Mouse (Mus musculus) small intestine, adult 2 months (tissue): ENCODE measurements at regions not wholly inside any gene's neighbourhood (a gene's known extent, or its start where the extent isn't known, plus 50 kb on each side); places are given as distances from the start of the nearest gene placed in this dataset.

Experiments used
- H3K27ac ChIP-seq: fragments of 200-500 bp; 2 replicates; pipeline ENCODE4 v1.5.1; 2012; ENCODE audit warnings: low read depth, low read length, control low read depth, inconsistent platforms; ENCODE audit not compliant: insufficient read depth
- H3K27me3 ChIP-seq: fragments of 200-500 bp; 2 replicates; pipeline ENCODE4 v1.6.1; 2012; ENCODE audit warnings: mild to moderate bottlenecking, moderate library complexity, low read length, inconsistent platforms; ENCODE audit not compliant: control insufficient read depth, insufficient read depth
- H3K36me3 ChIP-seq: fragments of 200-500 bp; 2 replicates; pipeline ENCODE4 v1.6.1; 2012; ENCODE audit warnings: mild to moderate bottlenecking, low read length, control low read depth, inconsistent platforms; ENCODE audit not compliant: control insufficient read depth, insufficient read depth
- H3K4me1 ChIP-seq: fragments of 200-500 bp; 2 replicates; pipeline ENCODE4 v1.6.1; 2012; ENCODE audit warnings: low read length, inconsistent platforms, mixed read lengths; ENCODE audit not compliant: control insufficient read depth, insufficient read depth, insufficient read length
- H3K4me3 ChIP-seq: fragments of 200-500 bp; 2 replicates; pipeline ENCODE4 v1.5.1; 2012; ENCODE audit warnings: low read depth, mild to moderate bottlenecking, control low read depth, inconsistent platforms, low read length, moderate library complexity
- CTCF ChIP-seq: fragments of 200-500 bp; IDR thresholded peaks from 2 replicates; pipeline ENCODE4 v1.5.1; 2012; ENCODE audit warnings: low read depth, mild to moderate bottlenecking, control low read depth, inconsistent platforms, low read length, moderate library complexity, mixed read lengths; ENCODE audit not compliant: insufficient replicate concordance, insufficient read length; ENCODE audit errors: extremely low read depth
- POLR2A ChIP-seq: fragments of 200-500 bp; IDR thresholded peaks from 2 replicates; pipeline ENCODE4 v1.6.1; 2012; ENCODE audit warnings: low read depth, mild to moderate bottlenecking, control low read depth, inconsistent platforms, low read length, moderate library complexity
- WGBS: fragments of 180-500 bp; shearing (Covaris S2); methylation state at CpG from one replicate; pipeline ENCODE4 v1.1.7; 2018; 5-methylcytosine and 5-hydroxymethylcytosine counted together

GRCm38 (mm10) chr4:58681926-58682325 is 105.6 kb downstream of the Olfr267 start:
- H3K27me3 ChIP-seq: no peaks in the 10 kb centered on the region
- WGBS: 84% methylated on average over 4 of the region's 4 CpGs
- TF ChIP-seq CTCF (no peak), POLR2A (no peak)
- no peak overlapping the region for H3K27ac ChIP-seq
- H3K4me1 ChIP-seq: no peaks in the 10 kb centered on the region
- no peaks in the 10 kb centered on the region for H3K36me3 ChIP-seq
- H3K4me3 ChIP-seq: no peak overlapping the region

- Histone ChIP-seq H3K4me3 (no peak overlapping the region), H3K27me3 (no peaks in the 10 kb centered on the region), H3K4me1 (no peaks in the 10 kb centered on the region), H3K36me3 (no peaks in the 10 kb centered on the region), H3K27ac (no peak overlapping the region)
- TF ChIP-seq POLR2A (no peak), CTCF (no peak)
- WGBS: 76% methylated on average over 6 of the region's 6 CpGs
These were observed 109.7 kb downstream of the Olfr267 start for GRCm38 (mm10) chr4:58677701-58678385.

- Histone ChIP-seq H3K4me1 (no peaks in the 10 kb centered on the region), H3K27me3 (no peaks in the 10 kb centered on the region), H3K36me3 (no peaks in the 10 kb centered on the region), H3K4me3 (no peak overlapping the region), H3K27ac (no peak overlapping the region)
- TF ChIP-seq POLR2A: no peak
- no peak for TF ChIP-seq CTCF
- WGBS: 75% methylated on average over 14 of the region's 14 CpGs
These were observed 116.0 kb downstream of the Olfr267 start for GRCm38 (mm10) chr4:58671406-58672035.

GRCm38 (mm10) chr4:58670906-58671250 is 116.6 kb downstream of the Olfr267 start:
- Histone ChIP-seq H3K27me3 (no peaks in the 10 kb centered on the region), H3K4me3 (no peak overlapping the region), H3K27ac (no peak overlapping the region), H3K4me1 (no peaks in the 10 kb centered on the region), H3K36me3 (no peaks in the 10 kb centered on the region)
- TF ChIP-seq CTCF: no peak
- no peak for TF ChIP-seq POLR2A
- WGBS: 79% methylated on average over 6 of the region's 6 CpGs

- WGBS: 71% methylated on average over 15 of the region's 15 CpGs
- Histone ChIP-seq H3K4me3 (no peak overlapping the region), H3K36me3 (no peaks in the 10 kb centered on the region), H3K27me3 (no peaks in the 10 kb centered on the region), H3K27ac (no peak overlapping the region), H3K4me1 (no peaks in the 10 kb centered on the region)
- TF ChIP-seq CTCF: no peak
- TF ChIP-seq POLR2A: no peak
These were observed 116.6 kb upstream of the Lpar1 start for GRCm38 (mm10) chr4:58670107-58670905.

GRCm38 (mm10) chr4:58668368-58669153 is 114.9 kb upstream of the Lpar1 start:
- WGBS: 49% methylated on average over 8 of the region's 8 CpGs
- no peak overlapping the region for H3K27ac ChIP-seq
- TF ChIP-seq CTCF: no peak
- TF ChIP-seq POLR2A: no peak
- no peak overlapping the region for H3K4me3 ChIP-seq
- H3K36me3 ChIP-seq: no peaks in the 10 kb centered on the region
- no peaks in the 10 kb centered on the region for H3K4me1 ChIP-seq
- H3K27me3 ChIP-seq: no peaks in the 10 kb centered on the region
